In the genomic region with DNA sequence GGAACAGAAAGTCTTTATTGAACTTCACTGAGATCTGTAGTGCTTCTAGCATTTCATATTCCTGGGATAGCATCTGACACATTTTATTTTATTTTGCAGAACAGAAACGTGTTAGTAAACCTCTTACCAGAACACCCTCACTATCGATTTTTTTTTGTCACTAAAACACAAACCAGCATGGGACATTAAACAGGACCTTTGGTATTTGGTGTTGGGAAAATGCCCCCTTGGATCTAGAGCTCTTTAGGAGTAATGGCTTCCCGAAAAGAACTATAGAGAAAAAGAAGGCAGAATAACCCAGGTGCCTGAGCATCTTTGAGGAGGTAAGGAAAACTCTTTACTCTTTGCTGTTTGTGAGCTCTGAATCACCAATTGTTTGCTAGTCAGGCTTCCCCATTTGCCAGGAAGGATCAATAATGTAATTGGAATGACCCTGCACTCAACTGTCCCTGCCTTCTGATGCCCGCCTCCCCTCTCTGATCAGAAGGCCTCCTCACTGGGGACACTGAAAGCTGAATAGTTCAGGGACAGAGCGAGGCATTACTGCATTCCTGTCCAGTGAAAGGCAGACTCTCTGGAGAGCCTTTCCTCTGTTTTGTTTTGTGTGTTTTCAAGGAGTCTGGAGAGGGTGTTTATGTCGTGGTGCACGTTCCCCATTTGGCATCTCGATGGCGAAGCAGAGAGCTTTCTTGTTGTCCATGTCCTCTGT, we compare ENCODE assay signal across 23 mouse cellular contexts.
"Had no signal": no experiment of that assay in that cellular context is flagged by ENCODE, and none has a peak within 500 bp of the region (broad histone marks: within the 10 kb centered on the region; RNA-seq: fewer than 3 reads in every experiment).

No protein-coding gene starts in this region.

- H3K36me3 ChIP-seq: heart, embryonic 10.5 days; heart, embryonic 12.5 days; hindbrain, embryonic 10.5 days; hindbrain, embryonic 12.5 days; intestine, embryonic 15.5 days; limb, embryonic 13.5 days; limb, embryonic 15.5 days had no signal

- H3K4me2 ChIP-seq: heart, embryonic 12.5 days; hindbrain, embryonic 12.5 days; hindbrain, embryonic 14.5 days; intestine, embryonic 15.5 days; limb, embryonic 13.5 days; limb, embryonic 15.5 days had no signal

- H3K4me1 ChIP-seq: heart, embryonic 10.5 days; heart, embryonic 12.5 days; hindbrain, embryonic 12.5 days; limb, embryonic 13.5 days; limb, embryonic 15.5 days had no signal

- ATAC-seq: hindbrain, embryonic 16.5 days; inflammation-experienced regulatory T-cells, adult 6 months; intestine, embryonic 15.5 days; intestine, postnatal 0 days had no signal

- H3K9ac ChIP-seq: heart, embryonic 12.5 days; hindbrain, embryonic 12.5 days; hindbrain, embryonic 14.5 days; intestine, embryonic 15.5 days; limb, embryonic 13.5 days; limb, embryonic 15.5 days had no signal

- DNase-seq: gastrocnemius, adult 2 months; gastrocnemius, postnatal 10 days; gastrocnemius, postnatal 25 days; heart, postnatal 10 days; heart, postnatal 4 days; kidney, adult 18-20 months; kidney, adult 8-10 months; kidney, postnatal 10 days; kidney, postnatal 25 days; layer of hippocampus, adult 9-11 months; layer of hippocampus, postnatal 36 days; left cerebral cortex, postnatal 4 days had no signal

- H3K9me3 ChIP-seq: heart, embryonic 10.5 days; heart, embryonic 12.5 days; hindbrain, embryonic 10.5 days; hindbrain, embryonic 12.5 days; intestine, embryonic 15.5 days; limb, embryonic 13.5 days; limb, embryonic 15.5 days had no signal

- H3K4me3 ChIP-seq: gastrocnemius, adult 2 months; heart, embryonic 10.5 days; heart, embryonic 12.5 days; hindbrain, embryonic 10.5 days; hindbrain, embryonic 12.5 days; intestine, embryonic 15.5 days; limb, embryonic 13.5 days; limb, embryonic 15.5 days had no signal

- H3K27ac ChIP-seq: gastrocnemius, adult 2 months; heart, embryonic 10.5 days; hindbrain, embryonic 10.5 days; hindbrain, embryonic 12.5 days; hindbrain, embryonic 14.5 days; intestine, embryonic 15.5 days; limb, embryonic 13.5 days; limb, embryonic 15.5 days had no signal

- H3K27me3 ChIP-seq: heart, embryonic 12.5 days; hindbrain, embryonic 12.5 days; intestine, embryonic 15.5 days; limb, embryonic 13.5 days; limb, embryonic 15.5 days had no signal
